Mouse (Mus musculus) embryonic facial prominence, embryonic 14.5 days (tissue): ENCODE results near the gene Lrrc45. TPM values are rescaled to one million over a fixed set of nuclear protein-coding genes. Genes with fewer than 3 reads are reported as not detected.
A peak's percentile ranks its signal among the peaks of the same experiment; 100 is the strongest.

Experiments
- ATAC-seq: fragments of 200-750 bp; cut with Nextera tagmentation; 2 replicates; pipeline ENCODE4 v1.8.0; 2017; ENCODE audit warnings: low read depth, moderate number of reproducible peaks, moderate TSS enrichment
- DNase-seq: peaks from one replicate; pipeline ENCODE4 v3.0.0-alpha.2; 2015; ENCODE audit warnings: low spot score
- H3K27ac ChIP-seq: fragments of 300-500 bp; sonication (generic); replicated peaks from 2 replicates; pipeline ENCODE4 v1.5.1; 2014; ENCODE audit warnings: low read depth, mild to moderate bottlenecking, low read length, moderate library complexity
- H3K27me3 ChIP-seq: fragments of 300-500 bp; sonication (generic); replicated peaks from 2 replicates; pipeline ENCODE4 v1.6.1; 2014; ENCODE audit warnings: low read length; ENCODE audit not compliant: control insufficient read depth, insufficient read depth
- H3K36me3 ChIP-seq: fragments of 300-500 bp; sonication (generic); 2 replicates; pipeline ENCODE4 v1.6.1; 2014; ENCODE audit warnings: low read length, mixed read lengths; ENCODE audit not compliant: control insufficient read depth, insufficient read depth
- H3K4me1 ChIP-seq: fragments of 300-500 bp; sonication (generic); 2 replicates; pipeline ENCODE4 v1.6.1; 2014; ENCODE audit warnings: antibody characterized with exemption, low read length; ENCODE audit not compliant: control insufficient read depth, insufficient read depth
- H3K4me2 ChIP-seq: fragments of 300-500 bp; sonication (generic); 2 replicates; pipeline ENCODE4 v1.6.1; 2014; ENCODE audit warnings: low read depth, mild to moderate bottlenecking, low read length, moderate library complexity, mixed read lengths
- H3K4me3 ChIP-seq: fragments of 300-500 bp; sonication (generic); 2 replicates; pipeline ENCODE4 v1.5.1; 2014; ENCODE audit warnings: low read depth, mild to moderate bottlenecking, low read length
- H3K9ac ChIP-seq: fragments of 300-500 bp; sonication (generic); 2 replicates; pipeline ENCODE4 v1.6.1; 2014; ENCODE audit warnings: low read depth, mild to moderate bottlenecking, low read length, moderate library complexity, mixed read lengths
- H3K9me3 ChIP-seq: fragments of 300-500 bp; sonication (generic); 2 replicates; pipeline ENCODE4 v1.6.1; 2016; ENCODE audit warnings: low read length; ENCODE audit not compliant: control insufficient read depth
- WGBS: fragments of 180-500 bp; shearing (Covaris S2); extraction: QIAGEN DNeasy Blood & Tissue Kit; methylation state at CpG from one replicate; pipeline ENCODE4 v1.1.7; 2014; 5-methylcytosine and 5-hydroxymethylcytosine counted together
- polyA plus RNA-seq: library from polyadenylated mRNA; unstranded; fragments of >200 nt; fragmentation: Nextera tagmentation; extraction: Ambion mirVana; gene quantifications from 2 replicates; pipeline ENCODE4 v1.2.1, GENCODE M21; 2014

The Lrrc45 gene
- polyA plus RNA-seq, 1 experiment from 2014 or later: 46.5 TPM

DNA sequence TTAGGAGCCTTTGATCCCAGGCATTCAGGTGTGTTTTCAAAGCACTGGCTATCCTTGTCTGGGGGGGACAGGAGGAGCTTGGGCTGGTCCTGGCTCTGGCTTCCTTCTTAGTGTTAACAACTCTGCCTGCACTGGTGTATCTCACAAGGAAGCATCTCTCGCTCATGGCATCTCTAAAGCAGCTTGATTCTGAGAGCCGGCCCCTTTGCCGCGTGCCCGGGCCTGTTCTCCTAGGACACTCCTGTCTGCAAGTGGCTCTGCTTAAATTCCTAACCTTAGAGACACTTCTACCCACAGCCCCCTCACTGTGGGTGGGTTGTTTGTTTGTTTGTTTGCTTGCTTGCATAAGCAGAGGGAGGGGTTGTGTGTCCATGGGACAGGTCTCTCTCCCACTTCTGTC is 5.8 kb upstream of the Lrrc45 start:
- DNase-seq (peak; percentile 52), ATAC-seq (no peak)
- 34% methylated on average over 5 of the region's 5 CpGs for WGBS
- Histone ChIP-seq H3K4me2 (no peak overlapping the region), H3K9me3 (no peaks in the 10 kb centered on the region), H3K9ac (0 out of 2 replicates have a peak overlapping the region, but pooled peaks have one; percentile 37), H3K36me3 (peaks cover 30% of the 10 kb centered on the region), H3K27me3 (no peaks in the 10 kb centered on the region), H3K4me3 (no peak overlapping the region), H3K4me1 (peaks cover 36% of the 10 kb centered on the region), H3K27ac (peak overlapping the region; percentile 48)

DNA sequence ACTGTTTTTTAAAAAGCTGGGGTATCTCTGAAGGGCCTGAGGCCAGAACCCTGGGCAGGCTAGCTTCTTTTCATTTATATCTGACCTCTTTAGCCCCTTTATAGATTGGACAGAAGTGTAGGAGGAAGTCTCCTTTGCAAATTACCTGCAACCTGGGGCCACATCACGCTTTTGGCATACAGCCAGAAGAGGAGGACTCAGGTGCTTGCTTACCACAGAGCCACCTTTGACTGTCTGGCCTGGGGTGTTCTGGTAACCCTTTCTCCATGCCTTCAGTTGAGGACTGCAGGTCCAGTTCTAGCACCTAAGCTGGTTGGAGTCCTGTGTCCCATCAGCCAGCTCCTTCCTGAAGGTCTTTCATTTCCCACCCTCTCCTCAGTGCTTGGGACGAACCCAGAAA is 4.2 kb upstream of the Lrrc45 start:
- DNase-seq (no peak), ATAC-seq (no peak)
- peaks cover 26% of the 10 kb centered on the region for H3K4me1 ChIP-seq
- no peaks in the 10 kb centered on the region for H3K9me3 ChIP-seq
- no peak overlapping the region for H3K4me3 ChIP-seq
- peaks cover 30% of the 10 kb centered on the region for H3K36me3 ChIP-seq
- no peaks in the 10 kb centered on the region for H3K27me3 ChIP-seq
- H3K27ac ChIP-seq: no peak overlapping the region
- H3K9ac ChIP-seq: no peak overlapping the region
- WGBS: 74% methylated on average over 2 of the region's 2 CpGs
- H3K4me2 ChIP-seq: no peak overlapping the region

DNA sequence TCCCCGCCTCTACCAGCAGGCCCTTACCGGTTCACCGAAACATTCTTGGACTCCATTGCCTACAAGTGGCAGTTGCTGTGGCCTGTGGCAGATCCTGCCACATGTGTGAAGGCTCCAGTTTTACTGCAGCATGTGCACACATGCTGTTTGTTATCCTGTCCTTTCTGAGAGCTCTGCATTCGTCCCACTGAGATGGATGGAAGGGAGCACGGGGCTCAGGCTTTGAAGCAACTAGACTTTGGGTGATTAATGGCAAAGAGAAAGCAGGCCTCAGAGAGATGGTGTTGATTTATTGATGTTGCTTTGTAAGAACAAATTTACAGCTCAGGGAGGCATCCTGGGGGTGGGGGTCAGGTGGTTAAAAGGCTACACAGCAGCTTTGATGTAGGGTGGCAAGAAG is 3.1 kb upstream of the Lrrc45 start:
- H3K27ac ChIP-seq: no peak overlapping the region
- peaks cover 30% of the 10 kb centered on the region for H3K36me3 ChIP-seq
- H3K9ac ChIP-seq: no peak overlapping the region; the same call in 1 of the 2 replicates
- ATAC-seq: no peak
- DNase-seq: no peak
- H3K9me3 ChIP-seq: no peaks in the 10 kb centered on the region
- H3K4me2 ChIP-seq: no peak overlapping the region
- H3K4me3 ChIP-seq: no peak overlapping the region
- no peaks in the 10 kb centered on the region for H3K27me3 ChIP-seq
- WGBS: 76% methylated on average over 5 of the region's 5 CpGs
- peaks cover 17% of the 10 kb centered on the region for H3K4me1 ChIP-seq

DNA sequence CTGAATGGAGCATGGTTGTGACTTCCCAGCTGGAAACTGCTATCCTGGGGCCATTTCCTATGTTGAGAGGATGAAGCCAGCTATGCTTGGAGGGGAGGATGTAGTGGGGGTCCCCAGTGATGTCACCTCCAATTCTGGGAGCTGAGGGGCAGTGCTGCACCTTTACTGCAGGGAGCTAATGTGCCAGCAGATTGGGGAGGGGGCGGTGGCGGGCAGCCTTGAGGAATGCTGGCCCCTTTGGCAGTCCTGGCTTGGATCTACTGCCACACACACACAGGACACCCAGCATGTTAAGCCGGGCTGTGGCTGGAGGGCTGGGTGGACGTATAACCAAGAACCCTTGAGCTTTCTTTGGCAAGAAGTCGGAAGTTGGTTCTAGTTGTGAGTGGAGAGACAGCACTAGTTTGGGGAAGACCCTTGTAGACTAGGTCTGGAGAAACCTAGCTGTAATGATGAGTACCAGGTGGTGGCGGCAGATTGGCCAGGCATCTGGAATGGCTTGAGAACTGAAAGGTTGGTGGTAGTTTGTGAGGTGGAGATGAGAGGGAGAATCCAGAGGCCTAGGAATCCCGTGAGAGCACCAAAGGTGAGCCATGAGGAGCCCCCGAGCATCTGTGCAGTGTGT is 1.6 kb upstream of the Lrrc45 start:
- peaks cover 38% of the 10 kb centered on the region for H3K36me3 ChIP-seq
- DNase-seq: no peak
- peaks cover 11% of the 10 kb centered on the region for H3K4me1 ChIP-seq
- no peak overlapping the region for H3K4me3 ChIP-seq
- H3K9ac ChIP-seq: peak overlapping the region; percentile 69
- no peak for ATAC-seq
- H3K27me3 ChIP-seq: no peaks in the 10 kb centered on the region
- peak overlapping the region; percentile 97 for H3K4me2 ChIP-seq
- 55% methylated on average over 8 of the region's 8 CpGs for WGBS
- no peaks in the 10 kb centered on the region for H3K9me3 ChIP-seq
- no peak overlapping the region for H3K27ac ChIP-seq

DNA sequence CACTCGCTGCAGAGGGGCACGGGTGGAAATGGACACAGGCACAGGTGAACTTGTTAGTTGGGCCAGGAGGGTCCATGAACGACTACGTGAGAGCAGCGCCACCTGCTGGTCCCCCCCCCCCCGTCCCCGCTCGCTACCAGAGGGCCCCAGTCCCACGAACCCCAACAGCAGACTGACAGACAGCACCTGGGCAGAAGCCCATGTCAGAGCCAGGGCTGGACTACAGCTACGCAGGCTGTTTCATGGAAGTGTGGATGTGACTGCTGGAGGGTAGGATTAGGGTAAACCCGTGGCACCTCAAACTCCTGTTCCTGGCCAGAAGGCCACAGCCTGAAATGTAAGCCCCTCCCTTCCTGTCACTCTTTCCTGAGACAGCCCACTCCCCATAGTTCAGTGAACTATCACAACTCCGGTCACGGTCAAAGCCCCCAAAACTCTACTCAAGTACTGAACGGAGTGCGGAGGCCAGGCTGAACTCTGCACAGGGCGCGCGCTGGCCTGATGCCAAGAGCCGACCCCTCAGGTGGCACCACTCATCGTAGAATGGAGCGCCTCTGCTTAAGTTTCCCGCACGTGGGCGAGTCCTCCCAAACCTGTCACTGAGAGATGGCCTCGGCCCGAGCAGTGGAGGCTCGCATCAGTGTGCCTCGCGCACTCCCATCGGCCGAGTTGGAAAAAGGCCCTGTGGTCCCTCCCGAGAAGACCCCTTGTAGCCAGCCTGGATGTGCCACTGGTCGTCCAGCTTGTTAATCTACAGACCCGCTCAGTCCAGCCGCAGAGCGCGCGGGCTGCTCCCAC is 755 bp upstream of the Lrrc45 start:
- WGBS: 1% methylated on average over 27 of the region's 38 CpGs
- peaks cover 7% of the 10 kb centered on the region; the same call in 1 of the 2 replicates for H3K4me1 ChIP-seq
- peak overlapping the region; percentile 76 for H3K27ac ChIP-seq

DNA sequence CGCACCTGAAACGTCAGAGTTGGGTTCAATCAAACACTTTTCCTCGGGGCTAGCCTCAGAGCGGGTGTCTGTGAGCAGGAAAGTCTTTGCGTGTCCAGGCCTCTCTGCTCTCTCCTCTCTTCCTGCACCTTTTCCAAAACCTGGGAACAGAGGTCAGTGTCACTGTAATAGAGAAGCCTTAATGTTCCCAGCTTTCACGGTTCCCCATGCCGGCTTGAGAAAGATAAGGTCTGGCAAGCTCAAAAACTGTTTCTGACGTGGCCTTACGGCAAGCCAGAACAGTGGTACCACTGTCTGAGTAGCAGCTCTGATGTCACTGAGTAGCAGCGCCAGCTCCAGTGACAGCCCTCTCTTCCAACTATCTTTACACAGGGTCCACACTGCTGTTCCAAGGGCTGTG is 821 bp downstream of the Lrrc45 start:
- Histone ChIP-seq H3K9me3 (no peaks in the 10 kb centered on the region), H3K4me1 (peaks cover 7% of the 10 kb centered on the region; the same call in 1 of the 2 replicates), H3K27me3 (no peaks in the 10 kb centered on the region), H3K4me3 (peak overlapping the region; percentile 65), H3K9ac (peak overlapping the region; percentile 72), H3K27ac (no peak overlapping the region; the same call in 1 of the 2 replicates), H3K36me3 (peaks cover 50% of the 10 kb centered on the region), H3K4me2 (peak overlapping the region; percentile 85)
- ATAC-seq (no peak), DNase-seq (no peak)
- 55% methylated on average over 10 of the region's 10 CpGs for WGBS

More for the DNA sequence above, 755 bp upstream of the Lrrc45 start:
- peak; percentile 32 for ATAC-seq
- H3K4me2 ChIP-seq: peak overlapping the region; percentile 97
- H3K27me3 ChIP-seq: no peaks in the 10 kb centered on the region
- peak overlapping the region; percentile 65 for H3K4me3 ChIP-seq
- peaks cover 46% of the 10 kb centered on the region for H3K36me3 ChIP-seq
- peak overlapping the region; percentile 69 for H3K9ac ChIP-seq
- no peaks in the 10 kb centered on the region for H3K9me3 ChIP-seq
- peak; percentile 73 for DNase-seq

DNA sequence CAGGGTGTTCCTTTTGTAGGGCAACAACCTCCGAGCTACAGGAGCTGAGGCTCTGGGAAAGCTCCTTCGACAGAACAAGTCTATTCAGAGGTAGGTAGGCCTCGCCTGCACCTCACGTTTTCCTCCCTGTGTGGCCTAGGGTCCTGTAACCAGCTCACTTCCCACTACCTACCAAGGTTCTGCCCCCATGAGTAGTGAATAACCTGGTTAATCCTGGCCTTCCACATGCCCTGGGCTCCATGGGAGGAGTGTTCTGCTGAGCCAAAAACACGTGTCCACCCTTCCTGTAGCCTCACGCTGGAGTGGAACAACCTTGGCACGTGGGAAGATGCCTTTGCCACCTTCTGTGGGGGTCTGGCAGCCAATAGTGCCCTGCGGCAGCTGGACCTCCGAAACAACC is 1.4 kb downstream of the Lrrc45 start:
- DNase-seq (no peak), ATAC-seq (no peak)
- WGBS: 93% methylated on average over 9 of the region's 9 CpGs
- Histone ChIP-seq H3K4me3 (0 out of 2 replicates have a peak overlapping the region, but pooled peaks have one; percentile 65), H3K36me3 (peaks cover 50% of the 10 kb centered on the region), H3K9ac (0 out of 2 replicates have a peak overlapping the region, but pooled peaks have one; percentile 28), H3K27ac (no peak overlapping the region), H3K4me2 (peak overlapping the region; percentile 85), H3K4me1 (peaks cover 7% of the 10 kb centered on the region; the same call in 1 of the 2 replicates), H3K9me3 (no peaks in the 10 kb centered on the region), H3K27me3 (no peaks in the 10 kb centered on the region)

DNA sequence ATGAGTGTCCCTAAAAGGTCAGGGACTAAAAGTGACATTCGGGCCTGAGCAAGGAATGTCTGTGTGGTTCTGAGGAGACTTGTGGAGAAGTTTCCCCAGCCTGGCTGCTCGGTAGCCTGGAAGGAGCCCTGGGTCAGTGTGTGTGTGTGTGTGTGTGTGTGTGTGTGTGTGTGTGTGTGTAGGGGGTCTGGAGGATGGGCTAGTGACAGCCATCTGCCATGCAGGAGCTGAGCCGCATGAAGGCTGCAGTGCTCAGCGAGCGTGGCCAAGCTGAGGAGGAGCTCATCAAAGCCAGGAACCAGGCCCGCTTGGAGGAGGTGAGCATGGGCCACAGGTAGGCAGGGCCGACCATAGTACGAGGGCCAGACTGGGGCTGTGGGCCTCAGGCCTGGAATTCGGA is 5.5 kb downstream of the Lrrc45 start:
- Histone ChIP-seq H3K9ac (0 out of 2 replicates have a peak overlapping the region, but pooled peaks have one; percentile 30), H3K27ac (no peak overlapping the region), H3K36me3 (peaks cover 35% of the 10 kb centered on the region), H3K9me3 (no peaks in the 10 kb centered on the region), H3K27me3 (no peaks in the 10 kb centered on the region), H3K4me3 (no peak overlapping the region), H3K4me2 (no peak overlapping the region), H3K4me1 (peaks cover 12% of the 10 kb centered on the region)
- WGBS: 94% methylated on average over 8 of the region's 9 CpGs
- DNase-seq (no peak), ATAC-seq (no peak)
